Mouse (Mus musculus): ENCODE data around the gene Nus1.
A peak's percentile ranks its signal among the peaks of the same experiment; 100 is the strongest.

Gene Nus1

DNA sequence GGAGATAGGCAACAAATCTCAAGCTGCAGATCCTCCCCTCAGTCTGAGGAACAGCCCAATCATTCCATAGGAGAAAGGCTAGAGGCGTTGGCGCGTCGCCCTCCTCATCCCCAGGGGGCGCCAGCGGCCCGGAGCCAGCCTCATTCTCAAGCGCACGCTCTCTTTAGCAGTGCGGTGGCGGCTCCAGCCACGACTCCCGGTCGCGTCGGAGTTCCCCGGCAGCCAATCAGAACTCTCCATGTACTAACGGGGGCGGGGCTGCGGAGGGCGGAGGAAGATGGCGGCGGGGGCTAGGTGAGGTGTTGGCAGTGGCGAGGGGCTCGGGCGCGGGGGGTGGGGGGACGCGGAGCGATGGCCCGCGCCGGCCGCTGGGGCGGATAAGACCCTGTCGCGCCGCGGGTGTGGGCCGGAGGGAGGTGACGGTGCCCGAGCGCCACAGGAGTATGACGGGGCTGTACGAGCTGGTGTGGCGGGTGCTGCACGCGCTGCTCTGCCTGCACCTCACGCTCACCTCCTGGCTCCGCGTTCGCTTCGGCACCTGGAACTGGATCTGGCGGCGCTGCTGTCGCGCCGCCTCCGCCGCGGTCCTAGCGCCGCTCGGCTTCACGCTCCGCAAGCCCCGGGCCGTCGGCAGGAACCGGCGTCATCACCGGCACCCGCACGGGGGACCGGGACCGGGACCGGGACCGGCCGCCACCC is at the start of gene Nus1:
TSS of gene Nus1 (plus strand) at position 249 of the 699 bp plus-strand sequence.
- DNase-seq (ENCODE audit: low read depth, low spot score): peak; percentile 96

DNA sequence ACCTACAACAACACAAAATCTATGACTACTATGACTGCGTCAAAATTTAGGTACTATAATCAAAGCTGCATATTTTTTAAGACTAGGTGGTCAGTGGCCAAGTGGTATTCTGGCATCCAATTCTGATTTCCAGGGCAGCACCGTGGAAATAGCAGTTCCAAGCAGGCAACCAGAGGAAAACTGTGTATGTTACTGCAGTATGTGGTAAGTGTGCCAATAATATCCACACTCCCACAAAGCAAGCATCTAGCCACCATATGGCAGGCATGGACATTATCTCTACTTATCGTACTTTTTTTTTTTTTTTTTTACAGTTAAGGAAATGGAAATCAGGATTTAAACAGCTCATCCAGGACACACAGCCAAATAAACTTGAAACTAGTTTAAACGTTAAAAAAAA is 49.0 kb upstream of the Nus1 start:
- no peak for DNase-seq (ENCODE audit: low read depth, low spot score)

DNA sequence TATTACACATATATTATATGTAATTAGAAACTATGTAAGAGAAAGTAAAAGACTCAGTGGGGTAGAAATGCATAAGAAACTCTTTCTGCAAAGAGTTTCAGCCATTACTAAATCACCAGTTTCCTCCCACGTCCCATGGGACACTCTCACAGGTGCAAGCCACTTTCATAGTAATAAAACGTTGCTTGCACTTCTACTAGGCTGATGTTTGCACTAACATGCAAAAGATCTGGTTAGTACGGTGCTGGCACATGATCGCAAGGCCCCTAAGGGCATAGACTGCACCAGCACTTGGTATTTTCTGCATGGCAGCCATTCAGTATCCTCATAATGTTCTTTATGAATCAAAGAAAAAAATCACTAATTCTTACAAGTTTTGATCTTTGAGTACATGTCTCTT is 43.5 kb upstream of the Nus1 start:
- no peak for DNase-seq (ENCODE audit: low read depth, low spot score)

DNA sequence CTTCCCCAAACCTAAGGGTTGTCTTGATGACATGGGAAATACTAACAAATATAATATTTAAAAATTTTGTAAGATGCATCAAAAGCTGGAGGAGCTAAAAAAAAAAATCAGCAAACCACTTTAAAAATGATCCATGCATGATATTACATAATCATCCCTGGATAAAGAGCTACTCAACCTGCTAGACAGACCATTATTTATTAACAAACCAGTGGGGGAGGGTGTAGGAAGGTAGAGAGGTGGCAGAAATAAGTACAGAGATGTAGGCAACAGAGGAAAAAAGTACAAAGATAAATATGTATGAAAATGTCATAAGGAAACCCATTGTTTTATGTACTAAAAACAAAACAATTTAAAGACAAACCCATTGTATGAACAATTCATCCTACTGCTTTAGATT is 42.7 kb upstream of the Nus1 start:
- DNase-seq (ENCODE audit: low read depth, low spot score): no peak

DNA sequence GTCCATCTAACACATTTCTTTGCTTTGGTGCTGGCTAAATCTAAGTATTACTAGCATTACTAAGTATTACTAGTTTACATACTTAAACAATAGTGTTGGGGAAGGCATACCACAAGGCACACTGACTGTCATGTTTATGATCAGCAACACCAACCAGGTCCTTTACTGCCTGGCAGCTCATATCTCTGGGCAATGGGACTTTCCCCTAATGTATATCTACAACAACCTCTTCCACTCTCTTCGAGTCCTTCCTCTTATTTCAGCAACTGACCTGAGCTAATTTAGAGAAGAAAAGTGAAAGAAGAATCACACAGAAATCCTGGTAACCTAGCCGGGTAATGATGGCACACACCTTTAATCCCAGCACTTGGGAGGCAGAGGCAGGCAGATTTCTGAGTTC is 40.9 kb upstream of the Nus1 start:
- DNase-seq (ENCODE audit: low read depth, low spot score): no peak

DNA sequence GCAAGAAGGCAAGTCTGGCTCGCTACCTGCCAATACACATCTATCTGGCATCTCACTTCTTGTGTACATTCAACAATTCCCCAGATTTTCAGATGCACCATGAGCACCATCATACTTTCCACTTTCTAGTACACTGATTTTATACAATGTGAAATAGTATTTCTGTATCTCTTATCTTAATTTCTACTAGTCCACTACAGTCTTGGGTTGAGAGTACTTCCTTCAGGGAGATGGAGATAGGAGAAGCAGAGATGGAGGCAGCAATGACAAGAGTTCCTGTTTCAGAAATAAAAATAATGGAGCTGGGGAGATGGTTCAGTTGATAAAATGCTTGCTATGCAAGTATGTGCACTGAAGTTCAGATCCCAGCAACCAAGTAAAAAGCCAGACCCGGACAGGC is 39.5 kb upstream of the Nus1 start:
- no peak for DNase-seq (ENCODE audit: low read depth, low spot score)

DNA sequence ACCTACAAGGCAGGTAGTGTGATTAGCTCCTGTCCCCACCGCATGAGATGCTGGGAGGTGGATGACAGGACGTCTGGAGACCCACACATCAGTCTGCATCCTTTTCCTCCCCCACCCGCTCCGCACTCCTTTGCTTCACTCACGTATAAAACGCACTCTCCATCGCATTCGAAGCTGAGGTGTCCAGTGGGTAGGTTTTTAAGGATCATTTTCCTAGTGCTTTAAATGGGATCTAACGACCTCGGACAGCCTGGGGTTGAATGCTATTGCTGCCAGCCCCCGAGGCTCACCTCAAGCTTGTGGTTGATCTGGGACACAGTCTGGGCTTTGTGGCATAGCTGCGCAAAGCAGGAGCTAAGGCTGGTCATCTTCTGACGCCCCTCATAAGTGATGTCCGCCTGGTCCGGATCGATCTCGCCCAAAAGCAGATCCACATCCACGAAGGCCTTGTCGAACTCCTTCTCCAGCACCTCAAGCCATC is 36.0 kb upstream of the Nus1 start:
- DNase-seq (ENCODE audit: low read depth, low spot score): peak; percentile 42

DNA sequence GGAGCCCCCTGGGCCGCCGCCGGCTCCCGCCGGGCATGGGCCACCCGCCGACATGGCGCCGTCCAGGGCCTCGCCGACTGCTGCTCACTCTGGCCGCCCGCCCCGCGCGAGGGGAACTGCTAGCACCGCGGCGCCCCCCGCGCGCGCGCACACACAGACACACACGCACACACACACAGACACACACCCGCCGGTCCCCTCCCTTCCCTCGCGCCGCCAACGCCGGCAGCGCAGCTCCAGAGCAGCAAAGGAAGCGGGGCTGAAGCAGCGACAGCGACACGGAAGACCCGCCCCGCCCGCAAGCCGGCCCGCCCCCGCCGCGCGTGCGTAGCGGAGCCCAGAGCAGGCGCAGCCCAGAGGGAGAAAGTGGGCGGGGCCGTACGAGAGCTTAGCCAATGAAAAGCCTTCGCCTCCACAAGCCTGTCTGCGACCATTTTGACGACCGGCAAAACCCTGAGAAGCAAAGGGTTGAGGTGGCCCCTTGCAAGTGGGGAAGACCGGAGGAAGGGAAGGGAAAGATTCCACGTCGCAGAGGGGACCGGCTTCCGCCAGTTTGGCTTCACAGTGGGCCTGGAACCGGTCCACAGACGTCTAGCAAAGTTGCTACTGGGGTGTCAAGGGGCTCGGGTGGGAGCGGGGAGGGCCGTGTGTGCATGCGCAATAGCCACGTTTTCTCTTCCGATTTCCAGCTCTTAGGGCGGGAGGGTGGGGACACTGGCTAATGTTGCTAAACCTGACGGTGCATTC is 35.3 kb upstream of the Nus1 start, which contains the start of gene Gopc:
TSS of gene Gopc (minus strand) at position 280 of the 747 bp plus-strand sequence.
- peak; percentile 96 for DNase-seq (ENCODE audit: low read depth, low spot score)

DNA sequence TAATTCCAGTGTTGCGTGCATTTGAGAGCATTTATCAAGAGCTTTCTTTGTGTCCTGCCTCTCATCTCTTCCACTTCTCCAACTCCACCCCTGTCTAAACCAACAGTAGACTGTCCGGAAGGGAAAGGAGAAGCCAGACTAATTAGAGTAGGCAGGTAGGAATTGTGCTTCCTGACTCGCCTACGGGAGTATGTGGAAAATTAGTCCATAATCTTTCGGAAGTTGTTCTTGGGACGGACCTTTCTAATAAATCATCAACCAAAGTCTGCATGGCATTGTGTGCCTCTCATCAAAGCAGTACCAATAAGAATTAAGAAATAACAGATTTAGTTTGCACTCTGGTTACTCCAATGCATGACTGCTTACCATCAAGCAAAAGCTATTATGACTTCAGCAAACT is 34.3 kb upstream of the Nus1 start:
- DNase-seq (ENCODE audit: low read depth, low spot score): no peak

DNA sequence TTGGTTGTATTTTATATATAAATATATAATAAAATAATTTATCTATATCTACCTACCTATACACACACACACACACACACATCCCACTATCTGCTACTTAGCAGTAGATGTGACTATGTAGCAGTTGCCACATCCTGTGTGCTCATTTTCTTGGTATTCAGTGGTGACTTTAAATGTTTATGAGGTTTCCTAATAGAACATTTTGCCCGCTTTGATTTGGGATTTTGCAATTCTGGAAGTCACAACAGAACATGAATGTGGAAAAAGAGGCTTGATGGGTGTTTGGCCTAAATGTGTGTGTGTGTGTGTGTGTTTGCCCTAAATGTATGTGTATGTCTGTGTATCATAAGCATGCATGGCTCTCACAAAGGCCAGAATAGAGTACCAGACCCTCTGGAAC is 33.8 kb upstream of the Nus1 start:
- no peak for DNase-seq (ENCODE audit: low read depth, low spot score)

DNA sequence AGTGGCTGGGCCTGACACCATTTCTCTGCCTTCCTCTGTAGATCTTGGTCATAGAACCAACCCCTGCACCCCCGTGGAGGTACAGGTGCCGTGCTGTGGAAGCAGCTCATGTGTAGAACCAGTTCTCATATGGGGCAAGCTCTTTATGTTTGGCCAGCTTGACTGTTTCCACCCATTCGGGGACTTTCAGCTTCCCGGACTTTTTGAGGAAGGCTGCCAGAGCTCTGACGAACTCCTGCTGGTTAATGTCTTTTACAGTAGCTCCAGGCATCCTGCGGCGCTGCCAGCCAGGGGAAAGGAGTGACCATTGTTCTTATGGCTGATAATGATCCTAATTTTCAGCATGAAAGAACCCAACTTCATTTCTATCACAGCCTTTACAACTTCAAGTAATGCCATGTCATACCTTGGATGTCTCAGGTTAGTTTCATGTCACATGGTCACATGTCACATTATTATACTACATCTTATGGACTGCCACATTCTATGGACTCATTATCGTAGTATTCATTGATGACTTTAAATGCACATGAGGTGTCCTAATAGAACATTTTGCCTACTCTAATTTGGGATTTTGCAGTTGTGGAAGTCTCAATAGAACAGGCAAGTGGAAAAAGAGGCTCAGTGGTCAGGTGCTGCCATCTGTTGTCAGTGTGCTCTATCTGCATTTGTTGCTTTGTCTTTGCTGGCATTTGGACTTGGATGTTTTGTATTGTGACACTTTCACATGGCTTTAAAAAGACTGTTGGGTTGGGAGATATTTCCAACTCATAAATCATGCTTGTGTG is 32.3 kb upstream of the Nus1 start:
- peak; percentile 42 for DNase-seq (ENCODE audit: low read depth, low spot score)

DNA sequence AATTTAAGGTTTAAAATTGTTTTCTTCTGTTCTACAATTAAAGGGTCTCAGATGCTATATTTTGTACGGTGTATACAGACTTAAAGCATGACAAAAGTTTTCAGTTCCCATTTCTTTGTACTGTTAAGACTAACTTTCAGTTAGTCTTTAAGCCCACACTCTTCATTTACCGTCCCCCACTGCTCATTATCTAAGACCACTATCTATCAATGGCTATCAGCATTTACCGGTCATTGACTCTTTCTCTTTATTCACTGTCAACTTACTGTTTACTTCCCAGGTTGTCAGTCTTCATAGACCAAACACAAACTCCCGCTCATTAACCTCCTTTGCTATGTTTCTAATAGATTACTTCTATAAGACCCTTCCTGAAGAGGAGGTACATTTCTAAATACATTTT is 30.2 kb upstream of the Nus1 start:
- no peak for DNase-seq (ENCODE audit: low read depth, low spot score)

DNA sequence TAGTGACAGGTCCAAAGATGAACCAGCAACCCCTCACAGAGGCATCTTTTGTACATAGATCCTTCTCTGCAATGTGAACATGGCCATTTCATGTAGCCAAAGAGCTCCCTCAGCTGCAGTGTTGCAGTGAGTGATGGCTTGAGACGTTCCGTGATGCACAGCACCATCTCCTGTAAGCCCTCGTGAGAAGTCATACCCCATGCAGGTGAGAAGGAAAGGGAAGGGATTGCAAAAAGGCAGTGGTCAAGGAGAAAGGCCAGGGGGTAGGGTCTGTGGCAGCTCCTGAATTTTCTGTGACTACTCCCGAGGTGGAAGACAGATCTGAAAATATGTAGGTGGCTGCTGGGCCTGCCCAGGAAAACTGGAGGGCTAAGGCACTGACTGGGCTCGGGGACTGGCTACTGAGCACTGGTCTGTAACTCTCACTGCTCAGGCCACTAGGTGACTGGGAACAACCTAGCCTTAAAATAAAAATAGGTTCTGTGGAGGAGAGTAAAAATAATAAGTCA is 28.4 kb upstream of the Nus1 start, which contains the start of gene Nepn:
TSS of gene Nepn (plus strand) at position 51 of the 509 bp plus-strand sequence.
- DNase-seq (ENCODE audit: low read depth, low spot score): no peak

DNA sequence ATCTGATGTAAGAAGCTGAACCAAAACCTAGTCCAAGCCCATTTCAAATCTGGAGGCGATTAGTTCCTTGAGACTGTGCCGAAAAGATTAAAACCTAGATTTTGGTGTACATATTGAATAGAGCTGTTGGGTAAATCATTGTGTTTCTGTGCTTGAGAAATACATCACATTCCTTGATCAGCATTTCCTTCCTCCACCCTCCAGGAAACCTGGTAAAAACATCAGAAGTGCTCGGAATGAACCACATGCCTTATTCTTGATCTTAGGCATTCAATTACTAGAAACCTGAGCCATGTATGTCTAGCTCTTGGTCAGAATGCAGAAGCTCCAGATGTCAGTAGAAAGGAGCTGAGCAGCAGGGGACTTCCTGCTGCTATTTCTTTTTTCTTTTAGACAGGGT is 27.9 kb upstream of the Nus1 start:
- DNase-seq (ENCODE audit: low read depth, low spot score): peak; percentile 35

DNA sequence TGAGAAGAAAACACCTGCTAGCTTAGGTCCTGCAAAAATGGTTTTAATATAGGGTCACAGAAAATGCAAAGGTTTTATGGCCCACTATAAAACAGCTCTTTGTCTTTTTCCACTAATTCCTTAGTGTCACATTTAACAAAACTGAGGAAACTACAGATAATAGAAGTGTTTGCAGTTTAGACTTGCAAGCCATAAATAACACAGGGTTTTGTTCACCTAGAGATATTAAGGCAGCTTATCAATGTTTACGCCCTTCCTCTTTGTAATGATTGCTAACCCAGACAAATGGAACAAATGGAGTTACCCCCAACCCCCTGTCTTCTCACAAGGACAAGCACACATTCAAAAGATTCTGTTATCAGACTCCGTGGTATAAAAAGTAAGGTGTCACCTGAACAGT is 26.1 kb upstream of the Nus1 start:
- DNase-seq (ENCODE audit: low read depth, low spot score): no peak

DNA sequence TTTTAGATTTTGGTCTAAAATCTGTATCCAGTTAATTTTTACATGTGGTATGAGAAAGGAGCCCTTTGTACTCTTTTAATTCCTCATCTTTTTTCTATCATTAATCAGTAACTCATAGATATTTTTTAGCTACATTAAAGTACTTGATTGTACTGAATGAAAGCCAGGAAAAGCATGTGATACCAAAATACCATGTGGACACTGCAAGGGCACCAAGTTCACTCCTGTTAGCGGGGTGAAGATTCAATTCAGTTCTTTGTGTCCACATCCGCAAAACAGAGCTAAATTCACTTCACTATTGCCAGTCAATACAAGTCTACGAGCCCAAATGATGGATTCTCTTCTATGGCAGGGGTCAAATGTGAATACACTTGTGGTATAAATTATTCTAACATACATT is 20.7 kb upstream of the Nus1 start:
- DNase-seq (ENCODE audit: low read depth, low spot score): no peak

DNA sequence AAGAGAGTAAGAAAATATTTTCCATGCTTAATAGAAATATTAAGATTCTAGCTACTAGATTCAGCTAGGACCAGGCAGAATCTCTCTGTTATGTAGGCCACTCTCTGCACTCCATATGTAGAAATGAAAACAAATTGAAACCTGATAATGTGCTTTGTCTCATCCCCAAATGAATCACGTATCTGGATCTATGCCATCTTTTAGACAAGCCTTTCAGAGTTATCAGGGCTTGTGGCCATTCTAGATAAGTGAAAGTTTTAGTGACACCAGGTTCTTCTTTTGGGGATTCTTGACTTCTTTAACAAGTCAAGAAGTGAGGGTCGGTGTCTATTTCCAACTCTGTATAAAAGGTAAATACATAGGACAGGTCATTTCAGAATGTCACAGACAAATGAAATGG is 18.6 kb upstream of the Nus1 start:
- DNase-seq (ENCODE audit: low read depth, low spot score): no peak

DNA sequence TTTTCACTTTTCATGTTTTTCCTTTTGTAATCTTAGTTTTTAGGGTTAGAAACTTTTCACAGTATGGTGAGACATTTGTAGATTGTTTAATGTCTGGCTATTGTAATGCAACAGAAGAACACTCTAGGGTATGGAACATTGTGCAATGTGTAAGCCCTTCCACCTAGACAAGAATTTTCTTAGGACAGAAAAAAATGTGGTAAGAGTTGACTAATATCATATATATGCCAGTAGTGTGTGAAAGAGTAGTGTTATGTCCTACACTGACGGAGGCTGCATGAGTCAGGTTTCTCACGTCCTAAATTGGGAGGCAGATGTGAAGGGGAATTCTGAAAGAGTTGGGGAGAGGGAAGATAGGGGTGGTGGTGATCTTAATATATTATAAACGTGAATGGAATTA is 17.6 kb upstream of the Nus1 start:
- no peak for DNase-seq (ENCODE audit: low read depth, low spot score)

DNA sequence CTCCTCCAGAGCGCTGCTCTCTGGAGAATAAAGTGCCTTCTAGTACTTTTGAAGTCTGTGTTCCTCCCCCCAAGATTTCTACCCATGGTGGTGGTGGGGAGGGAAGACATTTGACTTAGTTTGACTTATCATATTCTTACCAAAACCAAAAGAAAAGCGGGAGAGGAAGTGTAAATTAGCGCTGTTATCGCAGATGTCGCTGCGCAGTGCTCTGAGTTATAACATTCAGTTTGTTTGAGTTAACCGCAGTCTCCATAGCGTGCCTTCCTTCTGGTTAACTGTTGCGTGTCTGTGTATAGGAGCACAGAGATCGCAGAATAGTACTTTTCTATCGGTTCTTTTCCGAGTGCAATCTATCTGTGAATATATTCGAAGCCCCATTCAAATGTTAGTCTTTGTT is 12.2 kb upstream of the Nus1 start:
- DNase-seq (ENCODE audit: low read depth, low spot score): no peak

DNA sequence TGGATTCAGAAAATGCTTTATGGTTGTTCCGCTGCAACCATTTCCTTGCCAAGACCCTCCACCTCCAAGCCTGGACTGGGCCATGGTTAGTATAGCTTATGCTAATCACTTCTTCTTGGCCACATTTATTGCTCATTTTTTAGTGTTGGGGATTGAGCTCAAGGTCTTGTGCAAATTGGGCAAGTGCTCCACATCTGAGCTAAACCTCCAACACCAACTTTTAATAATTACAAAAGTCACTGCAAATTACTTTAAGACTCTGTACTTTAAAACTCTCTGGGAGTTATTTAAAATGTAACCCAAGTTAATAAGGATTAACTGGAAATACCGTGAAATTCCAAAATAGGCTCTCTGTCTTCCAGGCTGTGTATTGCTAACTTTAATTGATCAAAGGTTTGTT is 9.8 kb upstream of the Nus1 start:
- DNase-seq (ENCODE audit: low read depth, low spot score): no peak

DNA sequence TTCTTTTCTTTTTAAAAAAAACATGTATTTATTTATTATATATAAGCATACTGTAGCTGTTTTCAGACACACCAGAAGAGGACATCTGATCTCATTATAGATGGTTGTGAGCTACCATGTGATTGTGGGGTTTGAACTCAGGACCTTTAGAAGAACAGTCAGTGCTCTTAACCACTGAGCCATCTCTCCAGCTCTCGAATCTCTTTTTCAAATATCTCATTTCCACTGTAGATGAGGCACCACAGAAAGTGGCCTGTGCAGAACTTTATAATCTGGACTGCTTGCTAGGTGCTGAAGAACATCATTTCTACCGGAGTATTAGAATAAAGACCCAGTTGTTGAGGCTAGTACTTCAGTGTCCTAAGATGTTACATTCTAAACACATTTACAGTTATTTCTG is 2.3 kb upstream of the Nus1 start:
- DNase-seq (ENCODE audit: low read depth, low spot score): no peak

DNA sequence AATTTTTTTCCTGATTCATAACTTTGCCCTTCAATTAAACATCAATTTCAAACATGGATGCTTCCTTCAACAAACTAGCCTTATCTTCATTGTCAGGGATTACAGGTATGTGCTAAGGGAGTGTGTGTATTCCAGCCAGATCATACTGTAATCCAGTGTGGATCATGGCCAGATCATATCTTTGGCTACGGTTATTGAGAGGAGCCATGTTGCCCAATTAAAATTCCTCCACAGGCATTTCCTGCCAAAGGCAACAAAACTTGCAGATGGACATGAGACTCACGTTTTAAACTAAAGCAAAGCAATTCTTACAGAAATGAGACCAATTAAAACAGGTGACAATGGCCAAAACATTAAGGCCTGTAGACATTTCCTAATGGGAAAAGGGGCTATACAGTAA is 889 bp upstream of the Nus1 start:
- DNase-seq (ENCODE audit: low read depth, low spot score): no peak

All from forelimb bud, embryonic 11.5 days (tissue).